Mouse (Mus musculus): ENCODE data around the gene Shd.
"Not testable (repeated sequence)": the region's sequence is repeated elsewhere in the genome, so short reads cannot be mapped to it uniquely, and the experiment has no call there.

Gene Shd

DNA sequence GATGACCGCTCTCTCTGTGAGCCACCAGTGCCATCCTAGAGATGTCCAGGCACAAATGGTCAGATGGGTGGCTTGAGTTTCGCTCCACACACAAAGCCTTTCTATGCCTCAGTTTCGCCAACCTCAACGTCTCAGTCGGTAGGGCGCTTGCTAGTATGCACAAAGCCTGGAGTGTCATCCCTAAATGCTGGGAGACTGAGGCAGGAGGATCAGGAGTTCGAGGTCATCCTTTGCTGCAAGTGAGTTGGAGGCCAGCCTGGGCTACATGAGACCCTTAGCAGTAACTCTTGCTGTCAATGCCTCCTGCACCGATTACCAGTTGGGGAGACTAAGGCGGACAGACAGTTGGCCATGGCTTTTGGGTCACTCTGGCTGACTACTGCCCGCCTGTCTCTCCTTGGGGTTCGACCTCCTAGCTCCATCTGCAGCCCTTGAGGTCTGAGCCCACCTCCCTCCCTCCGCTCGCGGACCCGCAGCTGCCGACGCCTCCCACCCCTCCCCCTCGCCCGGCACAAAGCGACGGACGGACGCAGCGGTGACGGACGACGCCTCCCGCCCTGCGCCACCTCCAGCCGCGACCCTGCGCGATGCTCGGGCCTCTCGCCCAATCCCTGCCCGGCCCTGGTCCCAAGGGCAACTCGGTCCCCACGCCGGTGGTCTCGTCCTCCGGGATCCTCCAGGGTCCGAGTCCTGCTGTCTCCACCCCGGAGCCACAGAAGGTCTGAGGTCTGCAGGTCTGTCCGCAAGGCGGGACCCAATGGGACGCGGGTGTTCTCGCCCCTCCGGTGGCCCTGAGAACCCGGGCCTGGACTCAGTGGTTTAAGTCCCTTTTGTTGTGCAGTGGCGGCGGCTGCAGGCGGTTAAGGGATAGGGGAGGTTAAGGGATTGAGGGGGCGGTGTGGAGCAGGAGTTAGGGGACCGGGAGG is at the start of gene Shd:
TSS of gene Shd (plus strand) at position 502 of the 926 bp plus-strand sequence.
- peak; percentile 55 for DNase-seq (ENCODE audit: low read depth, low spot score)

DNA sequence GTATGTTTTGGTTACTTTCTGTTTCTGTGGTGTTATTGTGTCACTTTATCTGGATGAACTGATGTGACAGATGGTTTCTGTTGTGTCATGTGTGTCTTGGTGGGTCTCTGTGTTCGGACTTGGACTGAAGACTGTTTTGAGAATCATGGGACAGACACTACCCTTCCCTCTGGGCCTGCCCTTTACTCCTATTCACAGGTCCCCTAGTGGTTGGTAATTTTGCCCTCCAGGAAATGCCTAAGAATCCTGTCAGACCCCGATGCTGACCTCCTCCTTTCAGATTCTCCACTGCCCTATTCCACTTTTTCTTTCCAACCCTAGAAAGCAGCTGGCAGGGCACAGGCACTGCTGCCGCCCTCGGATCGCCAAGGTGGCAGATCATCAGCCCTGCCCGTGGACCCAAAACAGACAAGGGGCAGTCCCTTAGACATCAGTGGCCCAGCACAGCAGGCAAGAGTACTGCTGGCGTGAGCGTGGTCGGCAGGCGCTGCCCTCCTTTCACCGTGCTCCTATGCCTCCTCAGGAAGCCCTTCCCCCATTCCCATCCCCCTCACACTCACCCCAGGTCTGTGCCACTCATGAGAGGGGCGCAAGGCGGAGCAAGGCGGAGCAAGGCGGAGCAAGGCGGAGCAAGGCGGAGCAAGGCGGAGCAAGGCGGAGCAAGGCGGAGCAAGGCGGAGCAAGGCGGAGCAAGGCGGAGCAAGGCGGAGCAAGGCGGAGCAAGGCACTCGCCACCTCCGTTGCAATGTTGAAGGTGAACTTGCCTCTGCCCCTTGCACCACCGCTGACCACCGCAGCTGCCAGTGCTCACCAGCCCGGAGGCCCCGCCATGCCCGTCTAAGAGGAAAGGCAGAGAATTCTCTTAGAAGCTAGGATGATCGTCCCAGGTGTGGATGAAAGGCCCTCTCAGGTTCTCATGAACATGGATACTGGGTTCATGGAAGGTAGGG is 38.4 kb upstream of the Shd start:
- peak; percentile 84 for DNase-seq (ENCODE audit: low read depth, low spot score)

DNA sequence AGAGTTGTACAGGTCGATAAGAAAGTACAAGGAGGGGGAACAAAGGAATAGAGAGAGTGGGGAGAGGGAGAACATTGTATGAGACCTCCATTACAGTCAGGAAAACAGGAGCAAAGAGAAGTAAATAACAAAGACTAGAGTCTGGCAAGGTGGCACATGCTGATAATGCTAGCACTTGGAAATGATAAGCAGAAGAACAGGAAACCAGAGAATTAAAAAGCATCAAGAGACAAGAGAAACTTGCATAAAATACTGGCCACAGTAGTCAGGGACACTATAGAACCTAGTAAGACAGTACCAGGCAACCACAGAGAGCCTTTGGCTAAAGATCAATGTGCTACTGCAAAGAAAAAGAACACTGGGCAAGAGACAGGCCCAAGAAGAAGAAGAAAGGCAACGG is 37.6 kb upstream of the Shd start:
- DNase-seq (ENCODE audit: low read depth, low spot score) = no peak

- no peak for DNase-seq (ENCODE audit: low read depth, low spot score)
Observed at GRCm38 (mm10) chr17:55933191-55933590, 37.1 kb upstream of the Shd start.

GRCm38 (mm10) chr17:55944387-55944865 is 25.8 kb upstream of the Shd start:
- DNase-seq (ENCODE audit: low read depth, low spot score) = not testable (repeated sequence)

- peak; percentile 48 for DNase-seq (ENCODE audit: low read depth, low spot score)
Observed at GRCm38 (mm10) chr17:55944866-55945682, 25.2 kb upstream of the Shd start.

DNA sequence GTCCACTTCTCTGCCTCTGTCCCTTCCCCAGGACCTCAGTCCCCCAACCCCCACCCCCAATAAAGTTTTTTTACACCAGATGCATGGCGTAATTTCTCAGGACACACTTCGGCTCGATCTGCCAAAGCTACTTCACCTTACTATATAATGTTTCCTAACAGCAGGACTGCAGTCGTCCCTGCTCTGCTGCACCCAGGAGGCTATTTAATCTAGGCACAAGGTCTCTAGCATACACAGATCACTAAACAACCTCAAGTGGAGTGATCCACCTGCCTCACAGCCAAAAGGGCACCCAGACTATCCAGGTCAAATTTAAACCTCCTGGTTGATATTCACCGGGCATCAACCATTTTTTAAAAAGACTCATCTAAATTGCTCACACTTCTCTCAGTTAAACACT is 24.6 kb upstream of the Shd start:
- no peak for DNase-seq (ENCODE audit: low read depth, low spot score)

- no peak for DNase-seq (ENCODE audit: low read depth, low spot score)
Observed at GRCm38 (mm10) chr17:55948647-55949046, 21.6 kb upstream of the Shd start.

DNA sequence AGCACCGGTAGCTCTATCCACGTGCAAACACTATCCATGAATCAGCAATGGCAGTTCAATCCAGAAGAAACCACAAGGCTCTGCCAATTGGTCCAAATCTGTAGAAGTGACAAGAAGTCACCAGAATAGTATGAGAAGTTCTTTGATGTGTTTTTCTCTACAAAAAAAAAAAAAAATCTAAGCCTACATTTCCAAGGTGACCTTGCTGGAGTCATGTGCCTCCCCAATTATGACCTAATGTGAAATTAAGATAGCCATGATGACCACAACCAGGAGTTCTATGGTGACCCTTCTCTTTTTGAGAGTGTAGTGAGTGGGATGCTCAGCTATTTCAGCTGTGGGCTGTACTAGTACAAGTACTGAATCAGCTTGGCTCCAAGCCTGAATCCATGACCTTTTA is 20.9 kb upstream of the Shd start, which contains the start of gene Zfp119b:
TSS of gene Zfp119b (minus strand) at position 101 of the 400 bp plus-strand sequence.
- DNase-seq (ENCODE audit: low read depth, low spot score) = no peak

DNA sequence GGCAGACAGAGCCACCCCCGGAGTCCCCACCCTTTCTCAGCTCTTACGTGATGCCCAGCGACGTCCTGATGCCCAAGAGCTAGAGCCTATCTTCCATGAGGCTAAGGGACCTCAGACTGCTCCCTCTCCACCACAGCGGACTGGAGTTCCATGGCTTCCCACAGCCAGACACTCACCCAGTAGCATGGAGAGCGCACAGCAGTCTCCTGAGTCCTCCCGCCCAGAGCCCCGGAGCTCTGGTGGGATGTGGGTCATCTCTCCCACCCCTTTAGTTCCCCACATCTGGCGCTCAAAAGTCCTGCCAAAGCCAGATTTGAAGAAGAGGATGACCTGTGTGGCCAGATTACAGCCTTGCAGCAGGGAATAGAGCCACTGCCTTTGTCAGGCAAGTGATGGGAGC is 19.7 kb upstream of the Shd start:
- DNase-seq (ENCODE audit: low read depth, low spot score) = no peak

DNA sequence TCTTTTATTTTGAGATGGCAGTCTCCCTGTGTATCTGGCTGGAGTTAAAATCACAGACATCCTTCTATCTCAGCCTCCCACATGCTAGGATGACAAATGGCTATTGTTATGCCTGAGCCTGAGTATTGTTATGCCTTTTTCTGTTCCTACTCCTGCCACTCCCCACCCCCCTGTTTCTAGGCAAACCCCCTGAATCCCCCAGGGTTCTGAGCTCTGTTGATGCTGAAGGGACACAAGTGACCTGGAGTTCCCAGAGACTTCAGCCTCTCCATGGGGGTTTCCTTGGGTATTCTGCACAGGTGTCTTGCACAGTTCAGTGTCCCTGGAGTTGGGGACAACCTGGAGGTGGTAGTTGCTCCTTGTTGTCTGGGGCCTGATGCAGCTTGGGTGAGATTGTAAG is 18.2 kb upstream of the Shd start:
- DNase-seq (ENCODE audit: low read depth, low spot score) = no peak

DNA sequence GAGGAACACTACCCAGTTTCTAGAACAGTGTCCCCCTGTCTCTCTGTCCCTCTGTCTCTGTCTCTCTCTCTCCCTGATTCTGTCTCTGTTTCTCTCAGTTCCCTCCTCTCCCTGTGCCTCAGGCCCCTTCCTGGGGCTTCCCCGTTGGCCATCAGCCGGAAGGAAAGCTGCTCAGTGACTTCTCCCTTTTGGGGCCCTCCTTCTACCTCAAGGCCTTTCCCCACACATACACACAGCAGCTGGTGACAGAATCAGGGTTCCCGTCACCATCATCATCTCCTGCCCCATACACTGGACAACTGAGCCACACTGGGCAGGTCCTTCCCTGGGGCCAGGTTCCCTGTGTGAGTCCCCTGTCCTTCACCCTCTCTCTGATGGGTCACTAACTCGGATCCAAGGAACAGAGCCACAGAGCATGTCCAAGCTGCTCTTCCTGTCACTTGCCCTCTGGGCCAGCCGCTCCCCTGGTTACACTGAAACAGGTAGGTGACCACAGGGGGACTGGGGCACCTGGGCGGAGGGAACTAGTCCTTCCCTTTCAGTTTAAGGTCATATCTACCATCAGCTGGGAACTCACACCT is 17.7 kb upstream of the Shd start, which contains the start of gene Ebi3:
TSS of gene Ebi3 (plus strand) at position 194 of the 581 bp plus-strand sequence.
- DNase-seq (ENCODE audit: low read depth, low spot score) = no peak

DNA sequence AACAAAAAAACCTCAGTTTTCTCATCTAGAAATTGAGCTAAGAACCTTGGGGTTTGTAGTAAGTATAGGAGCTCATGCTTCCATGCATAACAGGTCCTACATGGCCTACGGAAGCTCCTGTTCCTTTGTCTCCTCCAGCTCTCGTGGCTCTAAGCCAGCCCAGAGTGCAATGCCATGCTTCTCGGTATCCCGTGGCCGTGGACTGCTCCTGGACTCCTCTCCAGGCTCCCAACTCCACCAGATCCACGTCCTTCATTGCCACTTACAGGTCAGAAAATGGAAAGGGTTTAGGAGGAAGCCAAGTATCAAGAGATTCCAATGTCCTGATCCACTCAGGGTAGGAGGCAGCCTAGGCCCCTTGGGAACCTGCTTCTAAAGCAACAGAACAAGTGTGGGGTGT is 16.5 kb upstream of the Shd start:
- no peak for DNase-seq (ENCODE audit: low read depth, low spot score)

DNA sequence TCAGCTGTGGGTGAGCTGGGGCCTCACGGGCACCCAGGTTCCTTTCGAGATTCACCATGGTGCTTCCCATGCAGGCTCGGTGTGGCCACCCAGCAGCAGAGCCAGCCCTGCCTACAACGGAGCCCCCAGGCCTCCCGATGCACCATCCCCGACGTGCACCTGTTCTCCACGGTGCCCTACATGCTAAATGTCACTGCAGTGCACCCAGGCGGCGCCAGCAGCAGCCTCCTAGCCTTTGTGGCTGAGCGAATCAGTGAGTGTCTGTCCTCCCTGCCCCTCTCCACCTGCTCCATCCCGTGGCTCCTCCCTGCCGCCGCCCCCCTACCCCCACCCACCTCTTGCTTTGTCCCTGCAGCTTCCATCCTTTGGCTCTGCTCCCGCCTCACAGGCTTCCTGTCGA is 16.0 kb upstream of the Shd start:
- no peak for DNase-seq (ENCODE audit: low read depth, low spot score)

DNA sequence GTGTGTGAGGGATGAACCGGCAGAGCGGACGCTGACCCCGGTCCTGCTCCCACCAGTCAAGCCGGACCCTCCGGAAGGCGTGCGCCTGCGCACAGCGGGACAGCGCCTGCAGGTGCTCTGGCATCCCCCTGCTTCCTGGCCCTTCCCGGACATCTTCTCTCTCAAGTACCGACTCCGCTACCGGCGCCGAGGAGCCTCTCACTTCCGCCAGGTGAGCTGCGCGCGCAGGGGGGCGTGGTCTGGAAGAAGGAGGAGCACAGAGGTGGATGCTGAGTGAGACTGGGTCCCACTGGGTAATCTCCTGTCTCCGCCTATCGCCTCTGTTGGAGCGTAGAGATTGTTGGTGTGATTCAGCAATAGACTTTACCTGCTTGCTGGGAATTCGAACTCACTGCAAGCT is 14.1 kb upstream of the Shd start:
- DNase-seq (ENCODE audit: low read depth, low spot score) = no peak

DNA sequence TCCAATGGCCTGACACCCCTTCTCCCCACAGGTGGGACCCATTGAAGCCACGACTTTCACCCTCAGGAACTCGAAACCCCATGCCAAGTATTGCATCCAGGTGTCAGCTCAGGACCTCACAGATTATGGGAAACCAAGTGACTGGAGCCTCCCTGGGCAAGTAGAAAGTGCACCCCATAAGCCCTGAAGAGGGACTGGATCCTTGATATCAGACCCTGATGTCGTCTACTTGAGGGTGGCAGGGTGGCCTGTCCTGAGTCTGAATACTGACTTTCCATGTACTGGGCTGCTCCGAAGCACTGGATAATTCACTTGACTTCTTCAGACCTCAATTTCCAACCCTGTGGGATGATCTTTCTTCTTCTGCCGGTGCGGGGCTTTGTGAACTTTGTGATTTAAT is 13.7 kb upstream of the Shd start:
- DNase-seq (ENCODE audit: low read depth, low spot score) = no peak

GRCm38 (mm10) chr17:55957168-55957567 is 13.1 kb upstream of the Shd start:
- DNase-seq (ENCODE audit: low read depth, low spot score) = peak; percentile 54

- no peak for DNase-seq (ENCODE audit: low read depth, low spot score)
Observed at GRCm38 (mm10) chr17:55957726-55958583, 12.3 kb upstream of the Shd start.

- DNase-seq (ENCODE audit: low read depth, low spot score) = no peak
Observed at GRCm38 (mm10) chr17:55958584-55958886, 11.7 kb upstream of the Shd start.
